Mouse (Mus musculus): ENCODE results near the gene Olfml2a. TPM values are rescaled to one million over a fixed set of nuclear protein-coding genes. Genes with fewer than 3 reads are reported as not detected.

The Olfml2a gene
- polyA plus RNA-seq, 1 experiment from 2014 or later, result 6.0 TPM

DNA sequence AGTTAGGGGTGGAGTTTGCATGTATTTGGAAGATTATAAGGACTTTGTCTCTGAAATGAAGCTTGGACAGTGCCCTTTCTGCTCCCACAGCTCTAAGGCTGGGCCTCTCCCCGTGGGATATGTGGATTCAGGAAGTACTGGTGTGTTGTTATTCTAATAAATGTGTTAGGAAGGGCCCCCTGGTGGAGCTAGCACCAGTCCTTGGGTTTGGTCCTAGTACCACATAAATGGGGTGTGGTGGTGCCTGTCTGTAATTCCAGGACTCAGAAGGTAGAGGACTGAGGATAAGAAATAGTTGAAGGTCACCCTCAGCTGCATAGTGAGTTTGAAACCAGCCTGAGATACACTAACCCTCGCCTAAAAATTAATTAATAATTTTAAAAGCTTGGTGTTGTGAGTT is 41.4 kb downstream of the Olfml2a start:
- WGBS, result 40% methylated on average over 2 of the region's 2 CpGs
- no peak overlapping the region for H3K9ac ChIP-seq
- no peak overlapping the region for H3K4me2 ChIP-seq (replicated peaks)
- H3K27me3 ChIP-seq, result no peaks in the 10 kb centered on the region
- H3K36me3 ChIP-seq, result no peaks in the 10 kb centered on the region
- H3K4me1 ChIP-seq, result no peaks in the 10 kb centered on the region
- H3K9me3 ChIP-seq, result no peaks in the 10 kb centered on the region
- ATAC-seq (ENCODE audit: insufficient number of reproducible peaks, insufficient read depth, low FRiP score, low TSS enrichment), result no peak
- no peak overlapping the region for H3K4me3 ChIP-seq
- H3K27ac ChIP-seq, result no peak overlapping the region

DNA sequence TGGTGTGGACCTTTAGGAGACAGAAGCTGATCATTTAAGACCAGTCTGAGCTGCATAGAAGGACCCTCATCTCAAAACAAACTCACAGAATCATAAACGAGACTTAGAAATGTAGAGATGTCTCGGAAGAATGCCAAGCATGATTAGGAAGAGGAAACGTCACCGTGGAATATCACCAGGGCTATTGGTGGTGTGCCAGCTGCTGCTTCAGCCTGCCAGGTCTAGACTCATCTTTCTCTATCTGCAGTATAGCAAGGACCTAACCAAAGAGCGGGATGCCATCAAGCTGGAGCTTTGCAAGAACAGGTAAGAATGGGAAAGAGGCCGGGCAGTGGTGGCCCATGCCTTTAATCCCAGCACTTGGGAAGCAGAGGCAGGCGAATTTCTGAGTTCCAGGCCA is 41.9 kb downstream of the Olfml2a start:
- Histone ChIP-seq H3K27ac (no peak overlapping the region), H3K27me3 (no peaks in the 10 kb centered on the region), H3K9ac (no peak overlapping the region), H3K4me2 (replicated peaks) (no peak overlapping the region), H3K9me3 (no peaks in the 10 kb centered on the region), H3K36me3 (no peaks in the 10 kb centered on the region), H3K4me1 (no peaks in the 10 kb centered on the region), H3K4me3 (no peak overlapping the region)
- ATAC-seq (ENCODE audit: insufficient number of reproducible peaks, insufficient read depth, low FRiP score, low TSS enrichment), result no peak
- WGBS, result 81% methylated on average over 7 of the region's 7 CpGs

DNA sequence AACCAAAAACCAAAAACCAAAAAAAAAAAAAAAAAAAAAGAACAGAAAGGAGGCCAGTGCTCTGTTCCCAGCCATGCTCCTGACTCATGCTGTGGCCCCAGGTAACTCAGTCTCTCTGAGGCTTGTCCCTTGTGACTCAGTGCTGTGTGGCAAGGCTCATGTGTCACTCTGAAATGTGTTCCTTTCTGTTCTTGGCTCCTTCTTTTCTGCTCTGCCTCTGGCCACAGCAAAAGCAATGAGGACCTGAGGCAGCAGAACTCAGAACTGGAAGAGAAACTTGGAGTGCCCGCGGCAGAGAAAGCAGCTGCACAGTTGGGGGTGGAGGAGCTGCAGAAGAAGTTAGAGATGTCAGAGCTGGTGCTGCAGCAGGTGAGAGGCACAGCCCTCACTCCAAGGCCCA is 42.4 kb downstream of the Olfml2a start:
- ATAC-seq (ENCODE audit: insufficient number of reproducible peaks, insufficient read depth, low FRiP score, low TSS enrichment), result no peak
- Histone ChIP-seq H3K36me3 (no peaks in the 10 kb centered on the region), H3K27ac (no peak overlapping the region), H3K4me3 (no peak overlapping the region), H3K4me2 (replicated peaks) (no peak overlapping the region), H3K4me1 (no peaks in the 10 kb centered on the region), H3K9ac (no peak overlapping the region), H3K9me3 (no peaks in the 10 kb centered on the region), H3K27me3 (no peaks in the 10 kb centered on the region)
- WGBS, result 53% methylated on average over 2 of the region's 2 CpGs

DNA sequence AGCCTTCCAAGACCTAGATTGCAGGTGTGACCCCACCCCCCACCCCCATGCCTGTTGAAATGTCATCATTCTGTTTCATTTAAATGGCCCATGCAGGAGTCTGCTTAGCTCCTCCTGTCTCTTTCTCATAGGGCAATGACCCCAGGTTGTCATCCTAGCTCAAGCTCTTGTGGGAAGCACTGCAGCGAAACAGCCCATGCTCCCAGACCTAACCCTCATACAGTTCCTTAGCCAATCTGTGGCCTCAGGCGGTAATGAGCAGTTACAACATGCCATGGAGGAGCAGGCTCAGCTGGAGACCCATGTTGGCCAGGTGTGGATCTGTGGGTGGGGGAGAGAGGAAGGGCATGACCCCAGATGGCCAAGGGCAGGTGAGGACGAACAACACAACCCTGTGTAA is 43.4 kb downstream of the Olfml2a start:
- Histone ChIP-seq H3K36me3 (no peaks in the 10 kb centered on the region), H3K4me3 (no peak overlapping the region), H3K9me3 (no peaks in the 10 kb centered on the region), H3K4me2 (replicated peaks) (no peak overlapping the region), H3K9ac (no peak overlapping the region), H3K27me3 (no peaks in the 10 kb centered on the region), H3K27ac (no peak overlapping the region), H3K4me1 (no peaks in the 10 kb centered on the region)
- ATAC-seq (ENCODE audit: insufficient number of reproducible peaks, insufficient read depth, low FRiP score, low TSS enrichment), result no peak
- WGBS, result 77% methylated on average over 3 of the region's 3 CpGs

DNA sequence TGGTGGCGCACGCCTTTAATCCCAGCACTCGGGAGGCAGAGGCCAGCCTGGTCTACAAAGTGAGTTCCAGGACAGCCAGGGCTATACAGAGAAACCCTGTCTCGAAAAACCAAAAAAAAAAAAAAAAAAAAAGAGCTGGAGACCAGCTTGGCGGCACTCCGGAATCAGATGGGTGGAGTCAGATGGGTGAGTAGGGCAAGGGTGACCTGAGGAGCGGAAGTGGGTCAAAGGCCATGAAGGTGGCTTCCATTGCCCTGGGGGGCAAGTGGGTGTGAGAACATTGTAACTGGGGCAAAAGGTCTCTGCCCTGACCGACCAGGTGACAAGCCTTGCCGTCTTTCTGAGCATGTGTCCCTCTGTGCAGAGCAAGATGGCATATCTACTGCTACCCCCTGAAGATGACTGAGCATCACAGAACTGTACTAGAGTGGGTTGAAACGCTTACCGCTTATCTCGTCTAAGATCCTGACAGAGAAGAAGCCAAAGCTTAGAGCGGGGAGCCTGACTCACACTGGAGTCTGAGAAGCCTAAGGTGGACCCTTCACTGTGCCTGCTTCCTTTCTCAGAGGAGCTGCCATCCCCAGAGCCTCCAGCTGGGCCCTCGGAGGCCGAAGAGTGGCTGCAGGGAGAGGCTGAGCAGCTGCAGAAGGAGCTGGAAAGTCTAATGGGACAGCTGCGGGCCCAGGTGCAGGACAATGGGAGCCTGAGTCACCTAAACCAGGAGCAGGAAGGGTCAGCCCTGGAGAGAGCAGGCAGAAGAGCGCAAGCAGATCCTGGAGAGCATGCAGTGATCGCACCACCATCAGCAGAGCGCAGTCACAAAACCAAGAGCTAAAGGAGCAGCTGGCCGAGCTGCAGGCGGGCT is 44.4 kb downstream of the Olfml2a start:
- Histone ChIP-seq H3K27ac (no peak overlapping the region), H3K36me3 (no peaks in the 10 kb centered on the region), H3K4me2 (replicated peaks) (no peak overlapping the region), H3K4me1 (no peaks in the 10 kb centered on the region), H3K9ac (no peak overlapping the region), H3K27me3 (no peaks in the 10 kb centered on the region), H3K4me3 (no peak overlapping the region), H3K9me3 (no peaks in the 10 kb centered on the region)
- WGBS, result 77% methylated on average over 21 of the region's 21 CpGs
- ATAC-seq (ENCODE audit: insufficient number of reproducible peaks, insufficient read depth, low FRiP score, low TSS enrichment), result no peak

DNA sequence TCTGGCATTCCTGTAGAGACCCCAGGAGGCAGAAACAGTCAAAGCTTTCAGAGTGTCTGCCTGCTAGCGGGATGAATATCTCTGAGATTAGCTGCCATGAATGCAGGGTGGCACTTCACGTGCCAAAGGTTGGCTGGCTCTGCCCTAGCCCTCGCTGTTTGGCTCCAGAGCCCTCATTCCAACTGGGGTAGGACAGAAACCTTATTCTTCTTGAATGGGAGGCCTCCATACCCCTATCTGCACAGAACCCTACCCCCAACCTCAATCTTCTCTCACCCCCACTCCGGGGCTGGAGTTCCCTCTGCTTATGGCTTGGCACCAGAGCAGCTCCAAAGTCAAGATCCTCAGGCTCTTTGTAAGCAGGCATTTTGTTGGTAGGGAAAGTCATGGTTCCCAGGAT is 46.1 kb downstream of the Olfml2a start:
- no peaks in the 10 kb centered on the region for H3K4me1 ChIP-seq
- no peaks in the 10 kb centered on the region for H3K36me3 ChIP-seq
- H3K4me3 ChIP-seq, result no peak overlapping the region
- no peaks in the 10 kb centered on the region for H3K9me3 ChIP-seq
- no peak overlapping the region for H3K27ac ChIP-seq
- no peaks in the 10 kb centered on the region for H3K27me3 ChIP-seq
- WGBS, result 53% methylated on average over 4 of the region's 4 CpGs
- H3K4me2 ChIP-seq (replicated peaks), result no peak overlapping the region
- no peak overlapping the region for H3K9ac ChIP-seq
- ATAC-seq (ENCODE audit: insufficient number of reproducible peaks, insufficient read depth, low FRiP score, low TSS enrichment), result no peak

DNA sequence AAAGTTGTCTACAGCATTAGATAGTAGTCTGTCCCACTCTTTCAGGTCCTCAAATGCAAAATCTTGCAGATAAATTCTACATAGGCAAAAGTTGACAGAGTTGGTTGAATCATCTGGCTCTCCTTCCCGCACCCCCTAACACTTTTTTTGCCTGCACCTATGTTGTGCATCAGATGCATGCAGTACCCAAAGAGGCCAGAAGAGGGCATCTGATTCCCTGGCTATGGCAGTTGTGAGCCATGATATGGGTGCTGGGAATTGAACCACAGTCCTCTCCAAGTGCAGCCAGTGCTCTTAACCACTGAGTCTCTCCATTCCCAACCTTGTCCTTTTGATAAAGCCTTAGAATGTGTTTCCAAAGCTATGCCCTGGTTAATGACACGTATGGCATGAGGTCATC is 51.7 kb downstream of the Olfml2a start:
- Histone ChIP-seq H3K4me2 (replicated peaks) (no peak overlapping the region), H3K4me1 (no peaks in the 10 kb centered on the region), H3K36me3 (no peaks in the 10 kb centered on the region), H3K9me3 (no peaks in the 10 kb centered on the region), H3K9ac (no peak overlapping the region), H3K27me3 (no peaks in the 10 kb centered on the region), H3K4me3 (no peak overlapping the region), H3K27ac (no peak overlapping the region)
- 92% methylated on average over 2 of the region's 2 CpGs for WGBS
- ATAC-seq (ENCODE audit: insufficient number of reproducible peaks, insufficient read depth, low FRiP score, low TSS enrichment), result no peak

DNA sequence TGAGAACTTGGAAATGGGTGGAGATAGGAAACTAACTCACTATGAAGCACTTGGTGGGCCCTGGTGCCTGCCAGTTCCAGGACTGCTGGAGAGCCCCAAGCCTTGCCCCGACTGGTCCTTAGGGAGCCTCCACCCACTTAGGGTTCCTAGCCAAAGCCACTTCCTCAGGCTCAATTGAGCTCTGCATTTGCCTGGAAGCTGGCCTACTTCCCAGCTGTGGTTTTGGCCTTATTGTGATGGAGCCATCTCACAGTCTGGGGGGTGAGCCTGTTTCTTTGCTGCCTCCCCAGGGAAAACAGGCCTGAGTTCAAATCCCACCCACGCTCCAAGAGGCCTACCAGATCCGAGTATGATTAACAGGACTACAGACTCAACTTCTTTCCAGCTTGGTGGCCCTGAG is 54.8 kb downstream of the Olfml2a start:
- Histone ChIP-seq H3K4me1 (no peaks in the 10 kb centered on the region), H3K4me2 (replicated peaks) (no peak overlapping the region), H3K9me3 (no peaks in the 10 kb centered on the region), H3K27ac (no peak overlapping the region), H3K4me3 (no peak overlapping the region), H3K27me3 (no peaks in the 10 kb centered on the region), H3K36me3 (no peaks in the 10 kb centered on the region), H3K9ac (no peak overlapping the region)
- 91% methylated on average over 3 of the region's 3 CpGs for WGBS
- no peak for ATAC-seq (ENCODE audit: insufficient number of reproducible peaks, insufficient read depth, low FRiP score, low TSS enrichment)

DNA sequence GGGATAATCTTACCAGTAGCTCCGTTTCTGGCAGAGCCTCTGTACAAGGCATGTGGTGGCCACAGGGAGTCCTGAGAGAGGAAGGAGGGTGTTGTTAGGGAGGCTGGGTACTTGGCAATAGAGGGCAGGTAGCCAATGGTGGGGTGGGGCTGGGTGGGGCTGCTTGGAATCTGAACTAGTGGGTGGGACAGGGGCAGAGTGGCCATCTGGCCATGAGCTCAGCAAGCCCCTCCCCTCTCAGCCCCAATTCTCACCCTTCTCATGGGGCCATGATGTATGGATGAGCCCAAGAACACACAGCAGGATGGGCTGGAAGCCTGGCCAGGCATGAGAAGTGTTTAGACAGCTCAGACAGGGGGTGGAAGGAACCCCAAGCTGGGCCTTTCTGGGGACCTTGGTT is 55.6 kb downstream of the Olfml2a start:
- H3K27ac ChIP-seq, result no peak overlapping the region
- ATAC-seq (ENCODE audit: insufficient number of reproducible peaks, insufficient read depth, low FRiP score, low TSS enrichment), result no peak

DNA sequence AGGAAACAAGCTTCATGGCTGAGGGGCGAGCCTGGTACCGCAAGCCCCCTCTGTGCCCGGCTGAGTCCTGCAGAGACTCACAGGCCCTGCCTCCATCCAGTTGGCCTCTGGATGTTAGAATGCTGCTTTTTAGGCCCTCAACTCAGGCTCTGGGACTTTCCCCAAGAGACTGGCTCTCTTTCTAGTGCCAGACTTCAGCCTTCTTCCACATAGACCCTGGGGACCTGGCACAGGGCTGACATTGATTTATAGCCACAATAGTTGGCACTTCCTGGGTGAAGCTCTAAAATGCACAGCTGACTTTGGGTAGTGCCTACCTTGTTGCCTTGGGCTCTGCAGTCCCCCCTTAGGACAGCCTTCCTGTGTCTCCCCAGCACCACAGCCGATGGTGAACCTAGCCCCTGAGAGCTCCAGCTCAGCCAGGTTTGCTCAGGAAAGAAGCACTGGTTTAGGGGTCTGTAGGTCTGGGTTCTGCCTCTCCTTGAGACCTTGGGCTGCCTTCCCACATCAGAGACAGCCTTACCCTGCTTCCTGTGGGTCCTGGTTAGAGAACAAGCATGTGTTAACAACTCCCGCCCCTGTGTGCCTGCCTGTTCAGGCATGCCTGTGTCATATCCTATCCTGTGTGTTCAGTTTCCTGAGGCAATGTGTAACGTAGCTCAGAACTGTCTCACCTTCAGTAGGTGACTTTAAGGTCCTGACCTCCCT is 56.2 kb downstream of the Olfml2a start:
- no peaks in the 10 kb centered on the region for H3K36me3 ChIP-seq
- WGBS, result 70% methylated on average over 6 of the region's 6 CpGs
- no peak overlapping the region for H3K9ac ChIP-seq
- no peak overlapping the region for H3K4me2 ChIP-seq (replicated peaks)
- H3K4me3 ChIP-seq, result no peak overlapping the region
- H3K27ac ChIP-seq, result no peak overlapping the region
- no peaks in the 10 kb centered on the region for H3K27me3 ChIP-seq
- ATAC-seq (ENCODE audit: insufficient number of reproducible peaks, insufficient read depth, low FRiP score, low TSS enrichment), result no peak
- H3K4me1 ChIP-seq, result 0 out of 2 replicates have a peak, but pooled peaks cover 3% of the 10 kb centered on the region
- H3K9me3 ChIP-seq, result no peaks in the 10 kb centered on the region

More for the DNA sequence above, 55.6 kb downstream of the Olfml2a start:
- Histone ChIP-seq H3K9me3 (no peaks in the 10 kb centered on the region), H3K36me3 (no peaks in the 10 kb centered on the region), H3K9ac (no peak overlapping the region), H3K27me3 (no peaks in the 10 kb centered on the region), H3K4me1 (no peaks in the 10 kb centered on the region), H3K4me2 (replicated peaks) (no peak overlapping the region), H3K4me3 (no peak overlapping the region)
- 38% methylated on average over 1 of the region's 1 CpGs for WGBS

DNA sequence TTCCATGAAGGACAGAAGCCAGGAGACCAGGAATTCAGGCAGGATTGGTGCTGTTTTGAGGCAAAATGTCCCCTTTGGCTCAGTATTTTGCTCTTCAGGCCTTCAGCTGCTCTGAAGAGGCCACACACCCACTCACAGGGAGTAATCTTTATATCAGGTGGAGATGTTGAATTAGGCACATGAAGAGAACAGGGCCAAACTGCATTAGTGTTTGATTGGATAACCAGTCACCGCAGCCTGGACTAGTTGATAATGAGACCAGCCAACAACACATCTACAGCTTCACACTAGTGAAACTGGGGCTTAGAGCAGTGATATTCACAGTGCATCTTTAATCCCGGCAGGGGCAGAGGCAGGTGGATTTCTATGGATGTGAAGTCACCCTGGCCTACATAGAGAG is 57.2 kb downstream of the Olfml2a start:
- 95% methylated on average over 2 of the region's 2 CpGs for WGBS
- Histone ChIP-seq H3K9me3 (no peaks in the 10 kb centered on the region), H3K36me3 (no peaks in the 10 kb centered on the region), H3K27ac (no peak overlapping the region), H3K4me3 (no peak overlapping the region), H3K4me2 (replicated peaks) (no peak overlapping the region), H3K9ac (no peak overlapping the region), H3K27me3 (no peaks in the 10 kb centered on the region), H3K4me1 (0 out of 2 replicates have a peak, but pooled peaks cover 3% of the 10 kb centered on the region)
- no peak for ATAC-seq (ENCODE audit: insufficient number of reproducible peaks, insufficient read depth, low FRiP score, low TSS enrichment)

DNA sequence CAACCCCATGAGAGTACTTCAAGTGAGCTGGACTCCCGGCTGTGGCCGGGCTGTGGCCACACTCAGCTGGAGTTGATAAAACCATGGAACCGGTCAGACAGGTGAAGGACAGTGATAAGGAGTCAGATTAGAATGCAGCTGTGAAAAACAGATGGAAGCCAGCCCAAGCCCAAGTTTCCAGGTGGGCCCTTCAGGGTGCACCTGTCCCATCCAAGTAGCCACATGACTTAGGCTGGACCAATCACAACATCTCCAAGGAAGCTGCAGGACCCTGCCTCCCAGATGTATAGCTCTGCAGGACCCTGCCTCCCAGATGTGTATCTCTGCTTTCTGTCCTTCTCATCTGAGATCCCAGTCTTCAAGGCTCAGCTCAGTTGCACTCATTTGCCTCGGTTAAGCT is 60.2 kb downstream of the Olfml2a start:
- Histone ChIP-seq H3K4me2 (replicated peaks) (no peak overlapping the region), H3K27me3 (no peaks in the 10 kb centered on the region), H3K9ac (no peak overlapping the region), H3K36me3 (no peaks in the 10 kb centered on the region), H3K4me1 (0 out of 2 replicates have a peak, but pooled peaks cover 3% of the 10 kb centered on the region), H3K9me3 (no peaks in the 10 kb centered on the region), H3K27ac (no peak overlapping the region), H3K4me3 (no peak overlapping the region)
- WGBS, result 69% methylated on average over 4 of the region's 4 CpGs
- ATAC-seq (ENCODE audit: insufficient number of reproducible peaks, insufficient read depth, low FRiP score, low TSS enrichment), result no peak

Measured in embryonic facial prominence, embryonic 12.5 days (tissue).